Mouse (Mus musculus) thymus, postnatal 10 days (tissue): ENCODE results near the gene Col5a1.

ENCODE experiments used
- DNase-seq, 2 experiments: peaks; one replicate each; pipeline ENCODE4 v3.0.0; 2021; ENCODE audit warnings: low spot score in 2 of 2

The Col5a1 gene

DNA sequence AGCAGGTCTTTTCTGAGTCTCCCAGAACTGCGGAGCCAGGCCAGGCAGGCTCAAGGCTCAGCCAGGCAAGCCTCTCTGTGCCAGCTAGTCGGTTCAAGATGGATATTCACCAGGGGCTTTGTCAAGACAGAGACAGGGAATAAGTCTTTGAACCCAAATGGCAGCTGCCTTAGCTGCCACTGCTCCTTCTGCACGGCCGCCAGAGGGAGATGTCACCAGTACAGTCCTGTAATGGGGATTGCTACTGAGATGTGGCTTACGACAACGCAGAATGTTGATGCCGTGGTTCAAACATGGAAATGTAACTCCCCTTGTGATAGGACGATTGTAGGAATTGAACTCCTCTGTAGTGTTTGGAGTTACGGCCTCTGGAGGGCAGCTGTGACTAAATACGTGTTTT, 199.9 kb downstream of the Col5a1 start:
- no peak for DNase-seq

DNA sequence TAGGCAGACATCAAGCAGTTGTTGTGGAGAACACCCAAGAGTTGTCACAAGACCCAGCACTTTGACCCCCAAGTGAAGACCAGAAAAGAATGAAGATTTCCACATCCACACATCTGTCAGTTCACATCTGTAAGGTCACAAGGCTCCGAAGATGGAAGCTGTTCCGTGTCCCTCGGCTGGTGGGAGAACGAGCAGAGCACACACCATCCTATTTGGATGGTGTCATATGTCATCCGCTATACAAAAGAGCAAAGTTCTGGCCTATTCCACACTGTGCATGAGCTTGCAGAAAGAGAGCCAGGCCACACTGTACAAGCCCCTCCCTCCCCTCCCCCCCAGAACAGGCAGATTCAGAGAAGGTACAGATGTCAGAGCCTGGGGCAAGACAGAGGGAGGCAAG, 202.9 kb downstream of the Col5a1 start:
- DNase-seq: no peak
